Mouse (Mus musculus) spleen, adult 12 weeks (tissue): ENCODE data around the gene Fam217a.
"Not testable (repeated sequence)": the region's sequence is repeated elsewhere in the genome, so short reads cannot be mapped to it uniquely, and the experiment has no call there.

ENCODE experiments used
- DNase-seq: peaks from one replicate; pipeline ENCODE4 v3.0.0; 2022; ENCODE audit warnings: low spot score

The Fam217a gene

DNA sequence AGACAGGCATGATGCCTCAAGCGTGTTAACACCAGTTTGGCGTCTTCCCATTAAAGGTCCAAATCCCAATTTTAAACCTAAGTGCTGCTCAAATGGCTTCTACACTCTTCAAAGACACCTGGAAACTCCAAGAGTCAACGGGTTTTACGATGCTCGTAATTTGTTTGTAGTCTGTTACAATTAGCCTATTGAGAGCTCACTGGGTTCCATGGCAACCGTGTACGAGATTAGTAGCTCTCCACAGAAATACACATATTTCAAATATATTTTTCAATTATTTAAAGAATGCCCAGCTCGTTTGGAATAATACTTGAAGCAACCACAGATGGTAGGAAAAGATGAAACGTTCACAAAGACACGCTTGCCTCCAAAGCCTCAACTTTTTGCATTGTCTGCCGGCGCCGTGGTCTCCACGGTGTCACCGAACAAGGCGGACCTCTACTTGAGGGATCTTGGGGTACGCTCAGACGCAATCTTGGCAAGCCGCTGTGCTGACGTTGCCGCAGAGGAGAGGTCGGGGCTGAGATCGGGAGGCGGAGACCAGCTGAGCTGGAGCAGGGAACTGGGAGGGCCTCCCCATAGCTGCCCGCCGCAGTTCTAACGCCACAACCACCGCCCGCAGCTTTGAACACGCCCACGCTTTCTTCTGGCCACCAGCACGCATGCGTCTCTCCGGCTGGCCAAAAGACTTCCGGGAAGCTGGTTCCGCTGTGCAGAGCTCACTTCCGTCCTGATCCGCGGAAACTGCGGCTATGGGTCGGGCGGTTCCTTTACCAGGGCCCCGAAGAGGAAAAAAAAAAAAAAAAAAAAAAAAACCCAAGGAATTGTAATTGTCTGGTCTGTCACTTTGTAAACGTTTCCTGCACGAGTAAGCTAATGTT lies 50.1 kb downstream of the Fam217a start:
- peak; percentile 84 for DNase-seq

GRCm38 (mm10) chr13:34864420-34865169 lies 59.5 kb downstream of the Fam217a start:
- no peak for DNase-seq

DNA sequence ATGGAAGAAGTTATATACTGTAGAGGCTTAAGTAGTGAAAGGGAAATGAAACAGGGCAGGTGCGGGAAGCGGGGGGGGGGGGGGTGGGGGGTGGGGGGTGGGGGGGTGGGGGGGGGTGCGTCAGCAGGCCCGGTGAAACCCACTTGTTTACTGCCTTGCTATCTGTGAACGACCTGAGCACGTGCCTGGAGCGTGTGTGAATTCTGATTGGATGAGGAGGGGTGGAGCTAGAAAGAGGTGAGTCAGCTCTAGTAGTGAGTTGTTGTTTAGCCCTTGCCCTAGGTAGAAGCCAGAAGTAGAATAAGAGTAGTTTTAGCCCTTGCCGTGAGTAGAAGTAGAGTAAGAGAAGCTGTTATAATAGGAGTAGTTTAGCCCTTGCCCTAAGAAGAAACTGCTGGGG lies 62.9 kb downstream of the Fam217a start:
- DNase-seq, result not testable (repeated sequence)
